Mouse (Mus musculus): Measurements from ENCODE around the gene Spata17.

GRCm38 (mm10) chr1:187051296-187051695, 164.0 kb downstream of the Spata17 start:
- TF ChIP-seq POLR2A (IDR thresholded peaks at IDR 0.05; ENCODE audit: insufficient read depth, low read depth, low read length) (no peak), EP300 (IDR thresholded peaks at IDR 0.05; ENCODE audit: insufficient read depth, low read depth, low read length) (no peak)

Data from heart, adult 2 months (tissue).